Mouse (Mus musculus) left cerebral cortex, postnatal 10 days (tissue): ENCODE measurements around the gene 4921517D22Rik. TPM values are rescaled to one million over a fixed set of nuclear protein-coding genes. Genes with fewer than 3 reads are reported as not detected.

Source experiments
- DNase-seq, 2 experiments: peaks; one replicate each; pipeline ENCODE4 v3.0.0; 2021 to 2022; ENCODE audit warnings: low spot score in 2 of 2, mixed read lengths in 1 of 2; ENCODE audit errors: extremely low spot score in 1 of 2
- intact Hi-C: fragments of 180-260 bp; cut with DNase I; formaldehyde crosslinking; loops from one replicate; pipeline ENCODE4 v1.15.1; 2025
- total RNA-seq, 2 experiments: library from RNA; stranded (reverse); gene quantifications; 2 replicates each; pipeline ENCODE4 v1.2.3; 2021

4921517D22Rik gene
- total RNA-seq, 2 experiments from 2014 or later: not detected

DNA sequence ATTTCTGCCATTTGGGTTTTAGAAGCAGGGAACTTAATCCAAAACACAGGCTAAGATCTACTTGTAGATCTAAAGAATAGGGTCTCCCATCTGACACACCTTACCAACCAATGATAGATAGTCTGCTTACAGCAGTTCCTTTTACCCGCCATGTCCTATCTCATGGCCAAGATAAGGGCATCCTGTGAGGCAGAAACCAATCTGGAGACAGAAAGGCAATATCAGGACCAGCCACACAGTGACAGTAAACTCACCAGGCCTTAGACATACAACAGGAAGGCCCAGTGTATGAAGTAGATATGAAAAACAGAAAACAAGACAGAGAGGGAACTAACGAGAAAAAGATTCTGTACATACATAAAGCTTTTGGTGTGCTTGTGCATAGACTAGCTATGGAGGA is 51.1 kb downstream of the 4921517D22Rik start:
- intact Hi-C loops: no loop called here
- no peak for DNase-seq

DNA sequence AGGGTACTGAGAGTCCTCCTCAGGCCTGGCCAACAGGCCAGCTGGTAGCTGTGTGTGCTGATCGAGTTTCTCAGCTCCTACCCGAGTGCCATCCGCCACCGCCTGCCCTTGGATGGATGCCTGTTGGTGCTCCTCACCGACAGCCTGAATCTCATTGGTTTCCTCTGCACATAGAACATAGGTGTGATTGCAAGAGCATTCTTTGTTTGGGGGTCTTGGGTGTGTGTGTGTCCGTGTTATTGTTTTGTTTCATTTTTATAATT is 53.8 kb downstream of the 4921517D22Rik start:
- intact Hi-C loops: no loop called here
- peak in 1 of 2 experiments; percentile 24 for DNase-seq

DNA sequence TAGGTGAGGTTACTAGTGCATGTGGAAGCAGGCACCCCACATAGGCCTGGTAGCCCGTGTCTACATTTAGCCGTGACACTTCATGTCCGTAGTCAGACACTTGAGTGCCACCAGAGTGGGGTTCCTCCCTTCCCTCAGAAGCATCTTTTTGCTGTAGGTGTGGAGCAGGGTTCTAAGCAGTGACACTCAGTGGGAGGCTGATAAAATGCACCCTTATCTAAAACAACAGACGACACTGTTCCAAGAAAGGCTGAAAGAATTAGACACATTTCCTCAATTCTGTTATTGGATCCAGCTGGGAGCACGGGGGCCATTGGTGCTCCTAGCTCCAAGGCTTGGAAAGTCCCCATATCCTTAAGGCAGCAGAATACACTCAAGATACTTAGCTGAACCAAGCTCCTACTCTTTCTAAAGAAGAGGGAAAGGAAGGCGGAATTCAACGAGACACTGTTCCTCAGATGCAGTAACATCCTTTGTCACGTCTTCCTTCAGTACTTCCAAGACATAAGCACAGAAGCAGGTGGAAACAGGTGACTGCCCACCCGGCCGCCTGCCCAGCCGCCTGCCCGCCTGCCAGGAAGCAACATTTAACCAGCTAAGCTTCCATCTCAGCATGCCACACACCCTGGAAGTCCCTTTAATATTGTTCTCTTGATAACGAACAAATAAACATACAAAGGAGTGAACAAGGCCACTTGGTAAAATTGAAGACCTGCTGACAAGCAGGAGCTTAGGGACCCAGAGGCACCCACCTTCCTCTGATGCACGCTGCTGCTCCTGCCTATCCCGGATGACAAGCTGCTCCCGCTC is 54.3 kb downstream of the 4921517D22Rik start:
- peak in 1 of 2 experiments; percentile 39 for DNase-seq
- intact Hi-C loops: no loop called here

DNA sequence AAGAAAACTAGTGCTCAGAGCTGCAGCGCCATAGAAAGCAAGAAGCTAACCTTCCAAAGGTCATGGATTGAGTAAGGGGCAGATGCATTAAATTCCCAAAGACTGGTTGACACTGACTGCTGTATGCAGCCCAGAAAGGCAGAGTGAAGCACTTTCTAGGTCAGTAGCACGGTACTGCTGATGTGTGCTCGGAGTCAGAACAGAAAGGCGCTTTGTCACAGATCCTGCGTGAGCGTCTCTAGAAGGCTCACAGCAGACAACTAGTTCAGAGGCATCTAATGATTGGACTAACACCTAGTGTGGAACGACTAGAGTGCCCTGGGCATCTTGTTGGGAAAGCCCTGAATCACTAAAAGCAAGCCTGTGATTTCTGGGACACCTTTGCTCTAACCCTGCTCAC is 56.1 kb downstream of the 4921517D22Rik start:
- intact Hi-C loops: no loop called here
- DNase-seq: peak in 1 of 2 experiments; percentile 7

Other genes with a start within 250 kb of the 4921517D22Rik start
- 100 to 1,000 TPM; 390 to 408 TPM for gene Agtpbp1, start 108.9 kb downstream of the 4921517D22Rik start, total RNA-seq
- gene Naa35, start 108.8 kb downstream of the 4921517D22Rik start, total RNA-seq: 100 to 1,000 TPM in 1 of 2 experiments, 10 to 100 TPM in 1; 99.0 to 107 TPM
- gene Golm1, start 18.3 kb downstream of the 4921517D22Rik start, total RNA-seq: 10 to 100 TPM; 15.5 to 15.9 TPM
- under 1 TPM; 0.19 to 0.20 TPM for gene Spata31d1a, start 16.2 kb upstream of the 4921517D22Rik start, total RNA-seq
- not detected for gene Spata31d1b, start 18.2 kb upstream of the 4921517D22Rik start, total RNA-seq
- gene Spata31d1d, start 37.6 kb upstream of the 4921517D22Rik start, total RNA-seq: not detected
- gene 1700014D04Rik, start 52.6 kb upstream of the 4921517D22Rik start, total RNA-seq: under 1 TPM; 0.43 to 0.81 TPM
- gene Isca1, start 75.7 kb upstream of the 4921517D22Rik start, total RNA-seq: 100 to 1,000 TPM; 101 to 107 TPM
- not detected for gene Gm49354, start 88.1 kb upstream of the 4921517D22Rik start, total RNA-seq
- gene Tut7, start 129.0 kb upstream of the 4921517D22Rik start, total RNA-seq: 10 to 100 TPM; 67.4 to 67.6 TPM